Mouse (Mus musculus) myocyte (in vitro differentiated cells): ENCODE results near the gene Ccdc116.

ENCODE experiments used
- CEBPB ChIP-seq: IDR thresholded peaks from 2 replicates; pipeline ENCODE4 v1.6.1; 2011; ENCODE audit warnings: mild to moderate bottlenecking, moderate library complexity; ENCODE audit not compliant: poor library complexity, insufficient read depth, severe bottlenecking
- E2F4 ChIP-seq: IDR thresholded peaks from one replicate; pipeline ENCODE4 v1.6.1; 2011; ENCODE audit warnings: mild to moderate bottlenecking, control low read depth, moderate library complexity; ENCODE audit not compliant: insufficient read depth
- MAX ChIP-seq: IDR thresholded peaks from one replicate; pipeline ENCODE4 v1.6.1; 2011; ENCODE audit warnings: low read depth, mild to moderate bottlenecking, control low read depth
- MYOD1 ChIP-seq, 3 experiments: IDR thresholded peaks; one replicate each; pipeline ENCODE4 v1.6.1; 2011; ENCODE audit warnings: control low read depth in 2 of 3, low read depth in 2 of 3, mild to moderate bottlenecking in 2 of 3, moderate library complexity in 1 of 3; ENCODE audit not compliant: insufficient read length in 2 of 3, control insufficient read depth in 1 of 3
- MYOG ChIP-seq, 3 experiments: IDR thresholded peaks; one replicate each; pipeline ENCODE4 v1.6.1; 2011; ENCODE audit warnings: control low read depth in 2 of 3, low read depth in 2 of 3, mild to moderate bottlenecking in 2 of 3; ENCODE audit not compliant: insufficient read length in 2 of 3, control insufficient read depth in 1 of 3, insufficient read depth in 1 of 3
- POLR2A ChIP-seq: IDR thresholded peaks from one replicate; pipeline ENCODE4 v1.6.1; 2011; ENCODE audit warnings: low read depth, mild to moderate bottlenecking, control low read depth, moderate library complexity; ENCODE audit not compliant: insufficient read length
- POLR2AphosphoS2 ChIP-seq: IDR thresholded peaks from one replicate; pipeline ENCODE4 v1.6.1; 2011; ENCODE audit warnings: low read depth, control low read depth; ENCODE audit not compliant: insufficient read length
- SRF ChIP-seq: IDR thresholded peaks from one replicate; pipeline ENCODE4 v1.6.1; 2011; ENCODE audit warnings: low read depth; ENCODE audit not compliant: control insufficient read depth, insufficient read length
- TCF3 ChIP-seq: IDR thresholded peaks from one replicate; pipeline ENCODE4 v1.6.1; 2011; ENCODE audit warnings: low read depth, control low read depth; ENCODE audit not compliant: insufficient read length
- USF1 ChIP-seq: IDR thresholded peaks from one replicate; pipeline ENCODE4 v1.6.1; 2011; ENCODE audit warnings: low read depth, mild to moderate bottlenecking, control low read depth, moderate library complexity

GRCm38 (mm10) chr16:17185475-17185874 lies 38.4 kb upstream of the Ccdc116 start:
- no peak for TF ChIP-seq POLR2AphosphoS2
- TF ChIP-seq POLR2A: no peak
- no peak for TF ChIP-seq USF1
- TF ChIP-seq MAX: no peak
- no peak for TF ChIP-seq E2F4
- no peak for TF ChIP-seq TCF3
- TF ChIP-seq MYOD1 (IDR thresholded peaks at IDR 0.05; ENCODE audit: control insufficient read depth in 1 of 3, insufficient read length in 2 of 3, low read depth in 2 of 3): no peak
- TF ChIP-seq MYOG (IDR thresholded peaks at IDR 0.05; ENCODE audit: control insufficient read depth in 1 of 3, insufficient read depth in 1 of 3, insufficient read length in 2 of 3, low read depth in 2 of 3): no peak
- no peak for TF ChIP-seq CEBPB
- TF ChIP-seq SRF: no peak
